Mouse (Mus musculus): Measurements from ENCODE around the gene Blnk.

Blnk gene

GRCm38 (mm10) chr19:40999569-40999968 is 5.2 kb upstream of the Blnk start:
- no peak for DNase-seq (ENCODE audit: low spot score)

GRCm38 (mm10) chr19:40998469-40999170 is 4.3 kb upstream of the Blnk start:
- DNase-seq (ENCODE audit: low spot score), result no peak

- no peak for DNase-seq (ENCODE audit: low spot score)
Observed at GRCm38 (mm10) chr19:40996722-40997121, 2.4 kb upstream of the Blnk start.

- no peak for DNase-seq (ENCODE audit: low spot score)
Observed at GRCm38 (mm10) chr19:40995449-40996401, 1.4 kb upstream of the Blnk start.

GRCm38 (mm10) chr19:40994911-40995310 is 576 bp upstream of the Blnk start:
- DNase-seq (ENCODE audit: low spot score), result no peak

GRCm38 (mm10) chr19:40993356-40993755 is 979 bp downstream of the Blnk start:
- no peak for DNase-seq (ENCODE audit: low spot score)

GRCm38 (mm10) chr19:40992517-40993044 is 1.8 kb downstream of the Blnk start:
- no peak for DNase-seq (ENCODE audit: low spot score)

GRCm38 (mm10) chr19:40992096-40992495 is 2.2 kb downstream of the Blnk start:
- no peak for DNase-seq (ENCODE audit: low spot score)

GRCm38 (mm10) chr19:40991626-40992025 is 2.7 kb downstream of the Blnk start:
- DNase-seq (ENCODE audit: low spot score), result no peak

GRCm38 (mm10) chr19:40990781-40991343 is 3.5 kb downstream of the Blnk start:
- DNase-seq (ENCODE audit: low spot score), result no peak

- DNase-seq (ENCODE audit: low spot score), result no peak
Observed at GRCm38 (mm10) chr19:40989961-40990600, 4.3 kb downstream of the Blnk start.

GRCm38 (mm10) chr19:40988856-40989255 is 5.5 kb downstream of the Blnk start:
- DNase-seq (ENCODE audit: low spot score), result no peak

- no peak for DNase-seq (ENCODE audit: low spot score)
Observed at GRCm38 (mm10) chr19:40984536-40984935, 9.8 kb downstream of the Blnk start.

GRCm38 (mm10) chr19:40980671-40981070 is 13.7 kb downstream of the Blnk start:
- DNase-seq (ENCODE audit: low spot score), result no peak

GRCm38 (mm10) chr19:40978026-40978425 is 16.3 kb downstream of the Blnk start:
- no peak for DNase-seq (ENCODE audit: low spot score)

- no peak for DNase-seq (ENCODE audit: low spot score)
Observed at GRCm38 (mm10) chr19:40976946-40977917, 17.1 kb downstream of the Blnk start.

- no peak for DNase-seq (ENCODE audit: low spot score)
Observed at GRCm38 (mm10) chr19:40971273-40971914, 22.9 kb downstream of the Blnk start.

GRCm38 (mm10) chr19:40970775-40971174 is 23.6 kb downstream of the Blnk start:
- no peak for DNase-seq (ENCODE audit: low spot score)

GRCm38 (mm10) chr19:40970301-40970700 is 24.0 kb downstream of the Blnk start:
- no peak for DNase-seq (ENCODE audit: low spot score)
